In genomic region chr5:149353039-149353655, GRCm38 (mm10) we compare ENCODE assay signal across 9 mouse cellular contexts. TPM values are rescaled to one million over a fixed set of nuclear protein-coding genes. Genes with fewer than 3 reads are reported as not detected.
DNase-seq lines count a peak whose midpoint lies in the region; ATAC-seq and TF ChIP-seq lines count a peak whose summit lies in the region.
"Had no signal": no experiment of that assay in that cellular context is flagged by ENCODE, and none has a peak within 500 bp of the region (broad histone marks: within the 10 kb centered on the region; RNA-seq: fewer than 3 reads in every experiment).

No protein-coding gene starts in this region.

- no peak for DNase-seq in liver, embryonic 13.5 days
- no peak for DNase-seq in liver, embryonic 11.5 days (ENCODE audit: low spot score)
- DNase-seq in brain, embryonic 14.5 days (ENCODE audit: low read depth) = peak; percentile 96
- DNase-seq in fibroblast of lung, adult 2 months (ENCODE audit: low read depth) = peak; percentile 97
- DNase-seq in liver, postnatal 0 days = peak; percentile 50
- DNase-seq in layer of hippocampus, adult 18-20 months (ENCODE audit: low spot score in 2 of 2) = no peak

- H3K4me1 ChIP-seq in liver, embryonic 13.5 days (replicated peaks) = peaks cover 33% of the 10 kb centered on the region
- peaks cover 23% of the 10 kb centered on the region for H3K4me1 ChIP-seq in liver, embryonic 11.5 days (replicated peaks; ENCODE audit: control insufficient read depth, insufficient read depth, low read length)
- H3K4me1 ChIP-seq in heart, embryonic 16.5 days (ENCODE audit: control insufficient read depth, insufficient read depth, low read length) = peaks cover 11% of the 10 kb centered on the region
- H3K4me1 ChIP-seq in liver, postnatal 0 days (ENCODE audit: insufficient read depth) = peaks cover 11% of the 10 kb centered on the region
- H3K4me1 ChIP-seq in neural tube, embryonic 15.5 days = peaks cover 15% of the 10 kb centered on the region

- no peaks in the 10 kb centered on the region for H3K9me3 ChIP-seq in liver, embryonic 13.5 days (replicated peaks)
- H3K9me3 ChIP-seq in liver, embryonic 11.5 days (ENCODE audit: control insufficient read depth, low read length) = no peaks in the 10 kb centered on the region
- 0 out of 2 replicates have a peak, but pooled peaks cover 3% of the 10 kb centered on the region for H3K9me3 ChIP-seq in heart, embryonic 16.5 days (replicated peaks; ENCODE audit: control insufficient read depth, low read length)
- no peaks in the 10 kb centered on the region for H3K9me3 ChIP-seq in liver, postnatal 0 days (ENCODE audit: low read length)
- H3K9me3 ChIP-seq in neural tube, embryonic 15.5 days (replicated peaks) = no peaks in the 10 kb centered on the region

- 0 out of 2 replicates have a peak overlapping the region, but pooled peaks have one; percentile 18 for H3K27ac ChIP-seq in liver, embryonic 13.5 days
- no peak overlapping the region for H3K27ac ChIP-seq in liver, embryonic 11.5 days (ENCODE audit: low read depth, low read length)
- peak overlapping the region; percentile 52; the same call in 1 of the 2 replicates for H3K27ac ChIP-seq in heart, embryonic 16.5 days (ENCODE audit: low read length)
- H3K27ac ChIP-seq in liver, postnatal 0 days (ENCODE audit: low read depth) = no peak overlapping the region
- H3K27ac ChIP-seq in neural tube, embryonic 15.5 days (replicated peaks) = 0 out of 2 replicates have a peak overlapping the region, but pooled peaks have one; percentile 28
- H3K27ac ChIP-seq: macrophage had no signal

- H3K4me2 ChIP-seq in liver, embryonic 13.5 days = no peak overlapping the region
- H3K4me2 ChIP-seq in liver, embryonic 11.5 days = no peak overlapping the region
- H3K4me2 ChIP-seq in heart, embryonic 16.5 days (ENCODE audit: low read depth, low read length) = peak overlapping the region; percentile 32
- H3K4me2 ChIP-seq in liver, postnatal 0 days (ENCODE audit: low read depth, low read length) = no peak overlapping the region
- H3K4me2 ChIP-seq in neural tube, embryonic 15.5 days = peak overlapping the region; percentile 20

- no peak overlapping the region for H3K9ac ChIP-seq in liver, embryonic 13.5 days
- H3K9ac ChIP-seq in liver, embryonic 11.5 days (ENCODE audit: low read depth, low read length) = no peak overlapping the region
- no peak overlapping the region for H3K9ac ChIP-seq in heart, embryonic 16.5 days (ENCODE audit: low read length)
- H3K9ac ChIP-seq in liver, postnatal 0 days (replicated peaks) = no peak overlapping the region
- H3K9ac ChIP-seq in neural tube, embryonic 15.5 days (replicated peaks) = no peak overlapping the region

- ATAC-seq in liver, embryonic 13.5 days (ENCODE audit: low read depth) = no peak
- no peak for ATAC-seq in liver, embryonic 11.5 days (replicated peaks; ENCODE audit: low FRiP score)
- ATAC-seq in heart, embryonic 16.5 days (replicated peaks; ENCODE audit: extremely low read depth, insufficient read depth, low FRiP score) = peak; percentile 88
- peak; percentile 45; the same call in 1 of the 2 replicates for ATAC-seq in liver, postnatal 0 days
- peak; percentile 57; the same call in 1 of the 2 replicates for ATAC-seq in neural tube, embryonic 15.5 days (ENCODE audit: low FRiP score)

- WGBS in liver, embryonic 13.5 days (ENCODE audit: insufficient replicate concordance) = 55% methylated on average over 14 of the region's 14 CpGs
- 49% methylated on average over 14 of the region's 14 CpGs for WGBS in liver, embryonic 11.5 days
- 15% methylated on average over 14 of the region's 14 CpGs for WGBS in heart, embryonic 16.5 days
- WGBS in liver, postnatal 0 days (ENCODE audit: insufficient replicate concordance) = 45% methylated on average over 14 of the region's 14 CpGs
- WGBS in neural tube, embryonic 15.5 days = 15% methylated on average over 14 of the region's 14 CpGs

- H3K36me3 ChIP-seq in liver, embryonic 13.5 days = no peaks in the 10 kb centered on the region
- no peaks in the 10 kb centered on the region for H3K36me3 ChIP-seq in liver, embryonic 11.5 days (ENCODE audit: control insufficient read depth, insufficient read depth, low read length)
- H3K36me3 ChIP-seq in heart, embryonic 16.5 days (ENCODE audit: control insufficient read depth, insufficient read depth) = no peaks in the 10 kb centered on the region
- H3K36me3 ChIP-seq in liver, postnatal 0 days (replicated peaks; ENCODE audit: insufficient read depth, low read length) = no peaks in the 10 kb centered on the region
- H3K36me3 ChIP-seq in neural tube, embryonic 15.5 days = no peaks in the 10 kb centered on the region

- TF ChIP-seq CTCF in brain, embryonic 14.5 days (IDR thresholded peaks at IDR 0.05; ENCODE audit: borderline replicate concordance, extremely low read depth, insufficient read depth, insufficient read length) = peak; percentile 10; the same call in 1 of the 2 replicates
- no peak for TF ChIP-seq CTCF in liver, postnatal 0 days (IDR thresholded peaks at IDR 0.05; ENCODE audit: low read depth)

- H3K27me3 ChIP-seq in liver, embryonic 13.5 days = no peaks in the 10 kb centered on the region
- no peaks in the 10 kb centered on the region for H3K27me3 ChIP-seq in liver, embryonic 11.5 days (replicated peaks; ENCODE audit: control insufficient read depth, insufficient read depth, low read length)
- H3K27me3 ChIP-seq in heart, embryonic 16.5 days (ENCODE audit: control insufficient read depth, insufficient read depth, low read length) = no peaks in the 10 kb centered on the region
- no peaks in the 10 kb centered on the region for H3K27me3 ChIP-seq in liver, postnatal 0 days (ENCODE audit: insufficient read depth, low read length)
- no peaks in the 10 kb centered on the region for H3K27me3 ChIP-seq in neural tube, embryonic 15.5 days (replicated peaks)

- no peak overlapping the region for H3K4me3 ChIP-seq in liver, embryonic 13.5 days (replicated peaks)
- H3K4me3 ChIP-seq in liver, embryonic 11.5 days (ENCODE audit: low read depth, low read length) = no peak overlapping the region
- H3K4me3 ChIP-seq in heart, embryonic 16.5 days (ENCODE audit: low read length) = no peak overlapping the region; the same call in 1 of the 2 replicates
- H3K4me3 ChIP-seq in liver, postnatal 0 days (ENCODE audit: low read depth, low read length) = no peak overlapping the region
- H3K4me3 ChIP-seq in neural tube, embryonic 15.5 days (replicated peaks) = no peak overlapping the region

- TF ChIP-seq EP300 in liver, postnatal 0 days (IDR thresholded peaks at IDR 0.05; ENCODE audit: low read depth) = no peak

- no peak for TF ChIP-seq POLR2A in brain, embryonic 14.5 days (IDR thresholded peaks at IDR 0.05; ENCODE audit: borderline replicate concordance, extremely low read depth, insufficient read depth, insufficient read length, poor library complexity, severe bottlenecking)

RNA-seq across cellular contexts. Expression of gene Medag, which starts 58.4 kb away (rescaled TPM):
- 0.28 and 0.36 TPM in 2 replicates for polyA plus RNA-seq in liver, embryonic 13.5 days (2015; fragmentation: Nextera tagmentation; extraction: Ambion mirVana)
- polyA plus RNA-seq in liver, embryonic 11.5 days (2014; fragmentation: Nextera tagmentation; extraction: Ambion mirVana) = 0.75 and 1.2 TPM in 2 replicates
- polyA plus RNA-seq in brain, embryonic 14.5 days (2012; rRNA removed) = 2.0 and 3.5 TPM in 2 replicates
- polyA plus RNA-seq in heart, embryonic 16.5 days (2015; fragmentation: Nextera tagmentation; extraction: Ambion mirVana) = 1.6 and 2.2 TPM in 2 replicates
- polyA plus RNA-seq in liver, postnatal 0 days (2015; fragmentation: Nextera tagmentation; extraction: Ambion mirVana) = 0.11 and 0.21 TPM in 2 replicates
- polyA plus RNA-seq in neural tube, embryonic 15.5 days (2015; fragmentation: Nextera tagmentation; extraction: Ambion mirVana) = 1.8 and 2.5 TPM in 2 replicates
- 1 to 10 TPM; 3.2 to 3.6 TPM for total RNA-seq in layer of hippocampus, adult 18-20 months (2021)
- polyA plus RNA-seq: macrophage had no signal

Comparison
In these comparisons a context has a peak if more than half of its experiments do, and no peak if none do; other contexts are left out.
1. ATAC-seq: peak in heart, embryonic 16.5 days (single experiment), liver, postnatal 0 days (single experiment) and neural tube, embryonic 15.5 days (single experiment); none in liver, embryonic 13.5 days (single experiment) and liver, embryonic 11.5 days (single experiment).
2. DNase-seq: peak in brain, embryonic 14.5 days (single experiment), fibroblast of lung, adult 2 months (single experiment) and liver, postnatal 0 days (single experiment); none in liver, embryonic 13.5 days (single experiment), liver, embryonic 11.5 days (single experiment) and layer of hippocampus, adult 18-20 months (0 of 2).
3. H3K27ac ChIP-seq: peak in liver, embryonic 13.5 days (single experiment), heart, embryonic 16.5 days (single experiment) and neural tube, embryonic 15.5 days (single experiment); none in liver, embryonic 11.5 days (single experiment) and liver, postnatal 0 days (single experiment).
4. H3K4me2 ChIP-seq: peak in heart, embryonic 16.5 days (single experiment) and neural tube, embryonic 15.5 days (single experiment); none in liver, embryonic 13.5 days (single experiment), liver, embryonic 11.5 days (single experiment) and liver, postnatal 0 days (single experiment).